Mouse (Mus musculus): ENCODE data around the gene Colq. TPM values are rescaled to one million over a fixed set of nuclear protein-coding genes. Genes with fewer than 3 reads are reported as not detected.

The Colq gene
- polyA plus RNA-seq, 1 experiment = not detected

DNA sequence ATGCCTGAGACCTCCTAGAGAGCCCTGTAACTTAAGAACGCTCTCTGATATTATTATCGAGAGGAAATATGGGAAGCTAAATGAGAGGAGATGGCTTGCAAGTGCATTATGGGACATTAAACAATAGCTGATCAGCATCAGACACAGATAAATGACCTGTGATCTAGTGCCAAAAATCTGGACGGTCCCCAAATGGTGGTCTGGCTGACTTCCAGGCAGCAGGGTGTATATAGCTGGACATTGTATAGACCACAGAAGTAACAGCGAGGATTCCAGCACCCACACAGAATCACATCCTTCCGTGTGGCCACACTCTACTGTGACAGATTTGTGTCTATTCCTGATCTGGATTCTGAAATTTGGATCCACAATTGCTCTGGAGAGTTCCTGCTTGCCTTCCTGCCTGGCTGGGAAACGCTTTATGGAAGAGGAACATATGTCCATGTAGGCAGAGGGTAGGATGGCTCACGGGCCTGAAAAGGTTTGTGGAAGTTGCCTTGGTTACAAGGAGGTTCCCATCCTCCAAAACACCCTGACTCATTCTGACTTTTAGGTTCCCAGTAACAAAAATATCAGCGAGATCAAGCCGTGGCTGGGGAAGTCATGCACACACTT, 18.5 kb downstream of the Colq start:
- Histone ChIP-seq H3K9ac (ENCODE audit: low read depth, poor library complexity, severe bottlenecking) (no peak overlapping the region), H3K4me3 (ENCODE audit: low read depth, low read length) (no peak overlapping the region), H3K27ac (ENCODE audit: insufficient read depth, low read length) (no peak overlapping the region), H3K36me3 (ENCODE audit: control insufficient read depth, insufficient read depth, low read length, poor library complexity, severe bottlenecking) (no peaks in the 10 kb centered on the region), H3K9me3 (replicated peaks; ENCODE audit: control insufficient read depth, insufficient read depth, low read length, poor library complexity, severe bottlenecking) (no peaks in the 10 kb centered on the region), H3K4me1 (ENCODE audit: control insufficient read depth, insufficient read depth, low read length) (no peaks in the 10 kb centered on the region), H3K27me3 (ENCODE audit: control insufficient read depth, insufficient read depth, low read length, poor library complexity, severe bottlenecking) (no peaks in the 10 kb centered on the region)
- TF ChIP-seq POLR2A (IDR thresholded peaks at IDR 0.05; ENCODE audit: insufficient read depth, low read length) (no peak), EP300 (IDR thresholded peaks at IDR 0.05; ENCODE audit: insufficient read depth, low read depth, low read length) (no peak), CTCF (IDR thresholded peaks at IDR 0.05; ENCODE audit: low read depth, low read length) (no peak)

GRCm38 (mm10) chr14:31571419-31571818, 19.7 kb downstream of the Colq start:
- TF ChIP-seq EP300 (IDR thresholded peaks at IDR 0.05; ENCODE audit: insufficient read depth, low read depth, low read length) (no peak), POLR2A (IDR thresholded peaks at IDR 0.05; ENCODE audit: insufficient read depth, low read length) (no peak), CTCF (IDR thresholded peaks at IDR 0.05; ENCODE audit: low read depth, low read length) (no peak)
- H3K27me3 ChIP-seq (ENCODE audit: control insufficient read depth, insufficient read depth, low read length, poor library complexity, severe bottlenecking) = no peaks in the 10 kb centered on the region
- H3K27ac ChIP-seq (ENCODE audit: insufficient read depth, low read length) = no peak overlapping the region

GRCm38 (mm10) chr14:31570131-31570951, 20.8 kb downstream of the Colq start:
- no peak for TF ChIP-seq EP300 (IDR thresholded peaks at IDR 0.05; ENCODE audit: insufficient read depth, low read depth, low read length)
- no peak for TF ChIP-seq CTCF (IDR thresholded peaks at IDR 0.05; ENCODE audit: low read depth, low read length)
- TF ChIP-seq POLR2A (IDR thresholded peaks at IDR 0.05; ENCODE audit: insufficient read depth, low read length) = no peak
- Histone ChIP-seq H3K27me3 (ENCODE audit: control insufficient read depth, insufficient read depth, low read length, poor library complexity, severe bottlenecking) (no peaks in the 10 kb centered on the region), H3K4me3 (ENCODE audit: low read depth, low read length) (no peak overlapping the region), H3K9ac (ENCODE audit: low read depth, poor library complexity, severe bottlenecking) (no peak overlapping the region), H3K36me3 (ENCODE audit: control insufficient read depth, insufficient read depth, low read length, poor library complexity, severe bottlenecking) (no peaks in the 10 kb centered on the region), H3K27ac (ENCODE audit: insufficient read depth, low read length) (no peak overlapping the region), H3K4me1 (ENCODE audit: control insufficient read depth, insufficient read depth, low read length) (no peaks in the 10 kb centered on the region), H3K9me3 (replicated peaks; ENCODE audit: control insufficient read depth, insufficient read depth, low read length, poor library complexity, severe bottlenecking) (no peaks in the 10 kb centered on the region)

More at GRCm38 (mm10) chr14:31571419-31571818, 19.7 kb downstream of the Colq start:
- Histone ChIP-seq H3K9ac (ENCODE audit: low read depth, poor library complexity, severe bottlenecking) (no peak overlapping the region), H3K4me3 (ENCODE audit: low read depth, low read length) (no peak overlapping the region), H3K9me3 (replicated peaks; ENCODE audit: control insufficient read depth, insufficient read depth, low read length, poor library complexity, severe bottlenecking) (no peaks in the 10 kb centered on the region), H3K4me1 (ENCODE audit: control insufficient read depth, insufficient read depth, low read length) (no peaks in the 10 kb centered on the region), H3K36me3 (ENCODE audit: control insufficient read depth, insufficient read depth, low read length, poor library complexity, severe bottlenecking) (no peaks in the 10 kb centered on the region)

- Histone ChIP-seq H3K27ac (ENCODE audit: insufficient read depth, low read length) (no peak overlapping the region), H3K4me1 (ENCODE audit: control insufficient read depth, insufficient read depth, low read length) (no peaks in the 10 kb centered on the region), H3K9ac (ENCODE audit: low read depth, poor library complexity, severe bottlenecking) (no peak overlapping the region), H3K36me3 (ENCODE audit: control insufficient read depth, insufficient read depth, low read length, poor library complexity, severe bottlenecking) (no peaks in the 10 kb centered on the region), H3K9me3 (replicated peaks; ENCODE audit: control insufficient read depth, insufficient read depth, low read length, poor library complexity, severe bottlenecking) (no peaks in the 10 kb centered on the region), H3K27me3 (ENCODE audit: control insufficient read depth, insufficient read depth, low read length, poor library complexity, severe bottlenecking) (no peaks in the 10 kb centered on the region), H3K4me3 (ENCODE audit: low read depth, low read length) (no peak overlapping the region)
- no peak for TF ChIP-seq CTCF (IDR thresholded peaks at IDR 0.05; ENCODE audit: low read depth, low read length)
- no peak for TF ChIP-seq POLR2A (IDR thresholded peaks at IDR 0.05; ENCODE audit: insufficient read depth, low read length)
- no peak for TF ChIP-seq EP300 (IDR thresholded peaks at IDR 0.05; ENCODE audit: insufficient read depth, low read depth, low read length)
Measured at GRCm38 (mm10) chr14:31569151-31569631, 22.0 kb downstream of the Colq start.

DNA sequence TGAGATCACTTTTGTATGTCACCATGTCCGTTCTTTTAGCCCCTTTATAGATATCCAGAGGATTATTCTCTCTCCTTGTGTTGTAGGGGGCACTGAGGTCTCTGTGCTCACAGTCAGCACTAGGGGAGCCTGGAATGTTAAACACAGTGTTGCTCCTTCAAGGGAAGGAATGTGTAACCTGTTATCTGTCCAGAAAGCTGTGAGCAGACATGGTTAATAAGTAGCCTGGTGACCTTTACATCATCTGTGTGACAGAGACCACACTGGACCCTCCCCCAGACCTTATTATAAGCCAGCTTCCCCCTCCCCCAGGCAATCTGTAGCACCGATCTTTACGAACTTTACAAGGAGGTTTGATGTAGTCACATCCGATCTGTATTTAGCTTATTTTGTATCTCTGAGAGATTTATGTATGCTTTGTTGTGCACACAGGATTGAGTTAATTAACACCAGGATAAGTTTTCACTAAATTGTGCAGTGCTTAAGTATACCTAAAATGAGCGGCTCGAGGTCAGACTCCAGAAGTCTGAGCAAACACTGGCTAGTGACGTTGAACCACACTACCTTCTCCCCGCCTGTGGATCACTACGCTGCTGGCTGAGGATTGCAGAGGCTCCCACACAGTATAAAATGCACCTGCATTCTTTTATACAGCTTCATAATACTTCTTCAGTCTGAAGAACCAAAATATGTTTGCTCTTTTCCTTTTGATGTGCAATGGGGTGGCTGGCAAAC, 25.5 kb downstream of the Colq start:
- no peaks in the 10 kb centered on the region for H3K36me3 ChIP-seq (ENCODE audit: control insufficient read depth, insufficient read depth, low read length, poor library complexity, severe bottlenecking)
- no peak overlapping the region for H3K27ac ChIP-seq (ENCODE audit: insufficient read depth, low read length)
- no peaks in the 10 kb centered on the region for H3K9me3 ChIP-seq (replicated peaks; ENCODE audit: control insufficient read depth, insufficient read depth, low read length, poor library complexity, severe bottlenecking)
- H3K4me3 ChIP-seq (ENCODE audit: low read depth, low read length) = no peak overlapping the region
- H3K4me1 ChIP-seq (ENCODE audit: control insufficient read depth, insufficient read depth, low read length) = no peaks in the 10 kb centered on the region
- no peak overlapping the region for H3K9ac ChIP-seq (ENCODE audit: low read depth, poor library complexity, severe bottlenecking)
- no peaks in the 10 kb centered on the region for H3K27me3 ChIP-seq (ENCODE audit: control insufficient read depth, insufficient read depth, low read length, poor library complexity, severe bottlenecking)
- TF ChIP-seq CTCF (IDR thresholded peaks at IDR 0.05; ENCODE audit: low read depth, low read length) (no peak), EP300 (IDR thresholded peaks at IDR 0.05; ENCODE audit: insufficient read depth, low read depth, low read length) (no peak), POLR2A (IDR thresholded peaks at IDR 0.05; ENCODE audit: insufficient read depth, low read length) (no peak)

Data from ES-Bruce4 (cell line).